Mouse (Mus musculus) cerebellum, adult 9-10 months (tissue): ENCODE results near the gene Tbc1d19.
A peak's percentile ranks its signal among the peaks of the same experiment; 100 is the strongest.

Source experiments
- DNase-seq: peaks from one replicate; pipeline ENCODE4 v3.0.0; 2022

Gene Tbc1d19

DNA sequence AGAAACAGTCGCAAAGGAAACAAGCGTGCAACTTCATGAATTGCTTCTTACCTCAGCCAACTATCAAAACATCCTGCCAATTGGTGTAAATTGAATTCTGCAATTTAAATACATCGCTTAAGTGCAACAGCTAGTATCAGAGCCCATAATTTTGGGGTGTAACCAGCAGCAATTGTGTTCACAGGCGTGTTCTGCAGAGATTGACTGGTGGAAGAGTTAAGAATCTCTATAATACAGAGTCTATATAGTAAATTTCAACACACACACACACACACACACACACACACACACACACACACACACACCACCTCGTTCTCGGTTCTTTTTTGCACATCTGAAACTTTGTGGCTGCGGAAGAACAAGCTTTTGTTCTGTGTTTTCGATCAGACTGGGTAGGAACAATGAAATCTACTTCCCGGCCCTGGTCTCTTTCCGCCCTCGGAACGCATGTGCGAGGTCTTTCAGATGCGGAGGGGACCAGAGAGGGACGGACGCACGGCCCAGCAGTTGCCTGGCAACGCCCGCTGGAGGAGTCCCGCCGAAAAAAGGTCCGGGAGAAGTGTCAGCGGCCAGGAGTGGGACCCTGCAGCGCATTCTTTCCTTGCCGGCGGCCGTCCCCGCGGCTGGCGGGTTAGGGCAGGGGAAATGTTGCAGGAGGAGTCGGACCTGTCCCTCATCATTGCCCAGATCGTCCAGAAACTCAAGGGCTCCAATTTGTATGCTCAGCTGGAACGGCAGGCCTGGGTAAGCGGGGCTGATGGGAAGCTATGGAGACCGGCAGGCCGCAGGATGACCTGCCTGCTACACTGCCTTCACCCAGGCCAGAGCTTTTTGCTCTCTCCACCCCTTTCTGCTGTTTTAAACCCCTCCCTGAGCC lies at the start of gene Tbc1d19:
Gene Tbc1d19, plus strand, starts transcription at position 492 of the 877 bp plus-strand sequence.
- DNase-seq, result peak; percentile 80

- DNase-seq, result no peak
These were observed 49.5 kb upstream of the Tbc1d19 start for GRCm38 (mm10) chr5:53759912-53760311.

DNA sequence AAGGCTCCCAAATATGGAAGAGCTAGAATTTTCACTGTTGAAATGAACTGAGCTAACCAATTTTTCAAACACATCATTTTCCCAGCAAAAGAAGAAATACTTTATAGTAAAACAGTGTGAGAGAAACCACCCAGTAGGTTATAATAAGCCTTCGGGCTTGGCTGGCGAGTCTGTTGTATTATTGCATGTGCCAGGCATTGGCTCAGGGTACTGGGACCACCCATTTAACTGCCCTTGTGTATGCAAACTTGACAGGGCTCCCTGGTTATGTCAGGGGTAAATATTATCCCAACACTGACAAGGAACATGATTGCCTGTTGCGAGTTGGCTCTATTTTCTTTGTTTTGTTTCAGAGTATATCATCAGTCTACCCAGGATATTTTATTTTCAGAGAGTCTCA lies 48.5 kb upstream of the Tbc1d19 start:
- DNase-seq, result no peak

DNA sequence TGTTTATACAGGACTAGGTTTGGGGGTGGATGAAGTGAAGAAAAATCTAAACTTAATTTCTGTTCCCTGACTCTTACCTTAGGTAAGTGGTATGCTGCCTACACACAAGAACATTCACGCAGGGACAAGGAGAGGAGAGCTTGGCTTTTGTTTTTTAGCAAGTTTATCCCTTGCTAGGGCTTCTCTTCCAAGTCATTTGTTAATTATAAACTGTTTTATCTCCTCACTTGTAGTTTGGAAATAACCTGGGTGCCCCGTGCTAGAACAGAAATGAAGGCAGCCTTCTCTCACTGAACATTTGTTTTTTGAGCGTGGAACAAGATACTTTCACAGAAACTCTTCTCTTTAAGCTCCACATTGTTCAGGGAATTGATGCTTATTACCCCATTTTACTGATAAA lies 48.1 kb upstream of the Tbc1d19 start:
- DNase-seq, result no peak

- DNase-seq, result no peak
These were observed 24.4 kb upstream of the Tbc1d19 start for GRCm38 (mm10) chr5:53784818-53785520.

GRCm38 (mm10) chr5:53801379-53801778 lies 8.0 kb upstream of the Tbc1d19 start:
- no peak for DNase-seq

GRCm38 (mm10) chr5:53819711-53820110 lies 10.3 kb downstream of the Tbc1d19 start:
- no peak for DNase-seq

GRCm38 (mm10) chr5:53825886-53826285 lies 16.5 kb downstream of the Tbc1d19 start:
- DNase-seq, result no peak

- no peak for DNase-seq
These were observed 25.1 kb downstream of the Tbc1d19 start for GRCm38 (mm10) chr5:53834489-53834888.

- no peak for DNase-seq
These were observed 31.9 kb downstream of the Tbc1d19 start for GRCm38 (mm10) chr5:53841256-53841655.

DNA sequence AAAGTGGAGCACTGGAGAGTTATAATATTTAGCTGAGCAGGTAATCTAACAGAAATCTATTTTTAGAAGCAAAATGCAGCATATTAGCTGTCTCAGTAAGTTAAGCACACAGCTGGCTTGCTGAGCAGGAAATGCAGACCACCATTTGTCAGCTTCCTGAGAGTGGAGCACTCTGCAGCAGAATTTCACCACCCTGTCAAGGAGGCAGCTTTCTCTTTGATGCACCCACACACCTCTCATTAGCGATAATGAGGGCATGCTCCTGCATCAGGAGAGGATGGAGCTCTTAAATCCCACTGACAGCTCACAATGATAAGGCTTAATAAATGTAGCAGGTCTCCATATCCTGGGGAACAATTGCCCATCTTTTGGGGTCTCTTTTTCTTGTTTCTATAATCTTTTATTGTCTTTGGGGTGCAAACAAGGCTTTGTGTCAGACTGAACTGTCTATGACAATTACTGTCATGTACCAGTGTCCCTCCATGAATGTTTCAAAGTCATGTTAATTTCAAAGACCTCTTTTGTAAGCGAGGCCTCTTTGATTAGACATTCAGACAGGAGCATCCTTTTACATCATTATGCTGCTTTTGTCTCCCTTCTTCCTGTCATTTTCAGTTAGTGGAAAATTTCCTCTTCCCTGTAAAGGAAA lies 39.0 kb downstream of the Tbc1d19 start:
- DNase-seq, result no peak

- no peak for DNase-seq
These were observed 43.2 kb downstream of the Tbc1d19 start for GRCm38 (mm10) chr5:53852574-53852973.

DNA sequence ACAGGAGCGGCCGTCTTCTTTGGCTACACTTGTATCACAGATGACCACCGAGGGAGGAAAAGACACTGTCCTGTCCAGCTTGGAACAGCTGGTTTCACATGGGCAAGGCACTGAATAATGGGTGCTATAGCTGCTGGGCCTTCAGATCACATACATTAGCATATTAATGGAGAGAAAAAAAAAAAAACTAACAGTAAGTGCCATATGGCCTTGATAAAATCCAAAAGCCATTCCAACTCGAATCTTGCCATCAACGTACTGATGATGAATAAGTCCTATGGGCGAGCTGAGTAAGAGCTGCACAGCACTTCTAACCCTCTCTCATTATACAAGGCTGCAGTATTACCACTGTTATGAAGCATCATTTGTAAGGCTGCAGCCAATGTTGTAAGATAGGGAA lies 45.2 kb downstream of the Tbc1d19 start:
- no peak for DNase-seq

DNA sequence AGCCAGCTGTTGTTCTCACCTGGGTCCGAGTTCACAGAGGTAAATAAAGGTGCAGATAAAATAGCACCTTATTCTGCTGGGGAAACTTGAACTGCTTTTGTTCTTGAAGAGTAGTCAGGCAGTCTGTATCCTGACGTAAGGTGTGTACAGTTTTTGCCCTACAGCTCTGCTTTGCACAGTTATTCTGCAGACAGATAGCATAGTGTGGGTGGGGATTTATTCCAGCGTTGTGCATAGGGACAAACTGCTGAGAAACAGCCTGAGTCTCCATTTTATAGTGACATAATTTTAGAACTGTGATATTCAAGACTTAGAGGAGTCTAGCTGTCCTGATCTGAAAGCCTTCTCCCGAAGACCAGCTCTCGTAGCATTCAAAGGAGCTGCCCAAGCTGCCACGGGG lies 46.6 kb downstream of the Tbc1d19 start:
- no peak for DNase-seq

- DNase-seq, result no peak
These were observed 55.7 kb downstream of the Tbc1d19 start for GRCm38 (mm10) chr5:53865146-53865545.

GRCm38 (mm10) chr5:53865991-53866390 lies 56.6 kb downstream of the Tbc1d19 start:
- DNase-seq, result no peak

- DNase-seq, result peak; percentile 64
These were observed 62.4 kb downstream of the Tbc1d19 start for GRCm38 (mm10) chr5:53871665-53872312.

DNA sequence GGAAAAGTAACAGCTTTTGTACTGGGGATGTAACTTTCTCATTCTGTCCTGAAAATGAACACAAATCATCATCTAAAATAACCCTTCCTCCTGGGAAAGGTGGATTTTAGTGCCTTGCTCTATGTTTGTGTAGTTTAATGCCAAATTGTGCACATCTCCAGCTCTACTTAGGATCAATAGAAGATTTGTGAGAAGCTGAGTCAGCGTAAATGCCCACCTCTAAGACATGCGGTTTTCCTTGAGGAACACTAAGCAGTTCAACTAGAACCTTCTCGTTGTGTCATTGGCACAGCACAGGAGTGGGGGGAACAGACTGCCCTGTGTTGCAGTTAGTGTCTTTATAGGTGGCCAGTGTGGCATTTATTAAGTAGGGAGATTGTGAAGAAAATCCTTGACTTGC lies 65.6 kb downstream of the Tbc1d19 start:
- DNase-seq, result no peak

- no peak for DNase-seq
These were observed 71.3 kb downstream of the Tbc1d19 start for GRCm38 (mm10) chr5:53880724-53881123.

DNA sequence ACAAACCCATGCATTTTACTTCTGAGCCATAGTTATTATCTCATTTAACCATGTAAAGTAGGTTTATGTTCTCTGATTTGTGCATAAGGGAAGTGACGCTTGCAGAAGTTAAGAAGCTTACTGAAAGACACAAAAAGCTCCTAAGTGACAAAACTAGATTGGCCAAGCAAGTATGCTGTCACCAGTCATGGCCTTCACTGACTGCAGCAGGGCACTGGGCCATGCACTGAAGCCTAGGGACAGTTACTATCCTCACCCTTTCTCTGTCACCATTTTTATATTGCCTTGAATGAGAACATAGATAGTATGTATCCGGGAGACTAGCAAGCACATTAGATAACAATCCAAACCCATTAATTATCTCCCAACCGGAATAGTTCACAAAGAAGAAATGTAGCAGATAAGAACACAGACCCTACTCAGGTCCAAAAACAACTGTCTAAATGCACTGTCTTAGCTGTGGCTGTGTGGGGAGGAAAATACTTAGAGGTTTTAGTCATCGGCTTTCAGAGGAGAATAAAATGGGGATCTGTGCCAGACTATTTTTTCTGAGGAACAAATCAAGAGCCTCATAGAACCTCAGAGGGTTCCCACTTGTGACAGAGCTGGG lies 72.1 kb downstream of the Tbc1d19 start:
- DNase-seq, result no peak

DNA sequence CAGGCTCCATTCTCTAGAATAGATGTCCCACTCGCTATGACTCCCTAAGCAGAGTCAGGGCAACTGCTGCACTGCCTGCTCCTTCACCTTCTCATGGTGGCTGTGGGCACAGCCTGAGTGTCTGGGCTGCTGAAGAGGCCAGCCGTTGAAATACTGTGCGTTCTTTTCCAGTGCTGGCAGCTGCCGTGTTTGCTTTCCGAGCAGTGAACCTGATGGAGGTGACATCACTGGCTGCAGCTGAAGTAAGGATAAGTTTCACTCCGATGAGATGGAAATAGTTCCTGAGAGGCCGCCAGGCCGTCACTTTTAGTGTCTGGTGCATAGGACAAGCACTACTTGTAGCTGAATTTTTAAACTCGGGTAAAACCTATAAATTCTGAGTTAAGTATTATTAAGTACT lies 92.0 kb downstream of the Tbc1d19 start:
- no peak for DNase-seq

DNA sequence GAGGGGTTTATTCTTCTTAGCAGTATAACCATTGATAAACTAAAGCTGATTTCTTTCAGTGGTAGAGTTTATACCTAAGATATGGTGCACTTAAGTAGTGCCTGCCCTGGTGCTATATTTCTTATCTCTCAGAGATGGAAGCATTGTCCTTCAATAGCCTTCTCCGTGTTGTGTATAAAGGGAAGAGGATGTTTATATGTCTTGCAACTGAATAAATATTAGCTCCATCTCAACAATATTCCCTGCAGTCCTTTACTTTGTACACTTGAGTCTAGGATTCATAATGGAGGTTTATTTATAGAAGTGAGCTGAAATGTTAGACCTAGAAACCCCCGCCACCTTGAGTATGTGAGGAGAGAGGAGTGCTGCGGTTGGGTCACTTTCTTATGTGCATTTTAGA lies 93.4 kb downstream of the Tbc1d19 start:
- no peak for DNase-seq

DNA sequence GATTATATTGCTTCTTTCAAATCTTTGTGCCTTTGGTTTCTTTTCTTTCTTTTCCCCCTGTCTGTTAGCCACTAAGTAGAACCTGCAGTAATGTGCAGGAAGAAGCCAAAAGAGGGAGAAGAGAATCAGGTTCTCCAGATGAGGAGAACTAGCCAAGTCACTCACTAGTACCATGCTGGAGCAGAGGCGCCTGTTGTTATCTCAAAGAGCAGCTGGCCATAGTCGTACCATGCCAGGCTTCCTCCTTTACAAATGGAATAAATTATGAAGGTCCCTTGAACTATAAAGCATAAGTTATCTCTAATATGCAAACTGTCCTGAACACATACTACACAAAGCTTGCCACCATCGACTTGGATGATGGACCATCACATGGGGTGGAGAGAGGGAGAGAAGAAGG lies 99.8 kb downstream of the Tbc1d19 start:
- no peak for DNase-seq
